Mouse (Mus musculus): ENCODE measurements around the gene Gm10190. TPM values are rescaled to one million over a fixed set of nuclear protein-coding genes. Genes with fewer than 3 reads are reported as not detected.
A peak's percentile ranks its signal among the peaks of the same experiment; 100 is the strongest.

The Gm10190 gene
- 2.0 and 2.2 TPM in 2 replicates for polyA plus RNA-seq (2014; fragmentation: Nextera tagmentation; extraction: Ambion mirVana)

DNA sequence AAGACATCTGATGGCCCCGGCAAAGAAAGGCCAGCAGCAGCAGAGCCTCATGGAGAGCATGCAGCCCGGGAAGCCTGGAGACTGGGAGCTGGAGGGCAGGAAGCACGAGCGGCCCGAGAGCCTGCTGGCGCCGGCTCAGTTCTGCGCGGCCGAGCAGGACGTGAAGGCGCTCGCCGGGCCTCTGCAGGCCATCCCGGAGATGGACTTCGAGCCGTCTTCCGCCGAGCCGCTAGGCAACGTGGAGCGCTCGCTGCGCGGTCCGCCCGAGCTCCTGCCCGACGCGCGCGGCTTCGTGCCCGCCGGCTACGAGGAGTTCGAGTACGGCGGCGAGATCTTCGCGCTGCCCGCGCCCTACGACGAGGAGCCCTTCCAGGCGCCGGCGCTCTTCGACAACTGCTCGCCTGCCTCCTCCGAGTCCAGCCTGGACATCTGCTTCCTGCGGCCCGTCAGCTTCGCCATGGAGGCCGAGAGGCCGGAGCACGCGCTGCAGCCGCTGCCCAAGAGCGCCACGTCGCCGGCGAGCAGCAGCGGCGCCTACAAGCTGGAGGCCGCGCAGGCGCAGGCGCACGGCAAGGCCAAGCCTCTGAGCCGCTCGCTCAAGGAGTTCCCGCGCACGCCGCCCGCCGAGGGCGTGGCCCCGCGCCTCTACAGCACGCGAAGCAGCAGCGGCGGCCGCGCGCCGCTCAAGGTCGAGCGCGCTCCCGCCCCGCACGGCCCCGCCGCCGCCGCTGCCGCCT lies at the start of gene Gm10190:
Gene Gm10190, minus strand, starts transcription at position 553 of the 737 bp plus-strand sequence.
- Histone ChIP-seq H3K4me2 (ENCODE audit: low read length) (peak within 1 kb of the TSS; percentile 65), H3K36me3 (ENCODE audit: control insufficient read depth, insufficient read depth, low read length) (no peaks in the 10 kb centered on the region), H3K27ac (ENCODE audit: low read depth) (peak within 1 kb of the TSS; percentile 57; the same call in 1 of the 2 replicates), H3K4me1 (replicated peaks; ENCODE audit: control insufficient read depth, insufficient read depth, low read length) (peaks cover 7% of the 10 kb centered on the region; the same call in 1 of the 2 replicates), H3K9me3 (ENCODE audit: control insufficient read depth, low read length) (0 out of 2 replicates have a peak, but pooled peaks cover 4% of the 10 kb centered on the region), H3K4me3 (ENCODE audit: low read depth, low read length) (peak within 1 kb of the TSS; percentile 41), H3K27me3 (replicated peaks; ENCODE audit: control insufficient read depth, insufficient read depth, low read length) (no peaks in the 10 kb centered on the region), H3K9ac (ENCODE audit: low read length) (peak within 1 kb of the TSS; percentile 77)
- ATAC-seq (replicated peaks; ENCODE audit: low FRiP score, low TSS enrichment, low read depth) (peak; percentile 98), DNase-seq (ENCODE audit: low spot score) (peak; percentile 87)
- WGBS, result 2% methylated on average over 95 of the region's 102 CpGs

DNA sequence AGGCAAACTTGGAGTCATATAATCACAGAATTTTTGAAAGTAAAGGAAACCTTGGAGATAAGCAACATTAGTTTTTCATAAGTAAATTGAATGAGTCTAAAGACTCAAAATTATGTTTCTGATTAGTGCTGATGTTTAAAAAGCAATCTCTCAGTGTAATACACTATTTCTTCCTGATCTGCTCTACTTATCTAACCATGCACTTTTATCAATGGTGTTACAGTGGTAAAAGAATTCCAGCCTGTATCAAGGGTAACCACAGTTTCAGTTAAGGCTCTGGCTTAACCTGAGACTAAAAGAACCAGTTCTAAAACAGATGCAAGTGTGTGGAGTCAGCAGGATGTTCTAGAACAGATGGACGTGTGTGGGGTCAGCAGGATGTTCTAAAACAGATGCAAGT lies 47.7 kb upstream of the Gm10190 start:
- ATAC-seq (replicated peaks; ENCODE audit: low FRiP score, low TSS enrichment, low read depth), result no peak

DNA sequence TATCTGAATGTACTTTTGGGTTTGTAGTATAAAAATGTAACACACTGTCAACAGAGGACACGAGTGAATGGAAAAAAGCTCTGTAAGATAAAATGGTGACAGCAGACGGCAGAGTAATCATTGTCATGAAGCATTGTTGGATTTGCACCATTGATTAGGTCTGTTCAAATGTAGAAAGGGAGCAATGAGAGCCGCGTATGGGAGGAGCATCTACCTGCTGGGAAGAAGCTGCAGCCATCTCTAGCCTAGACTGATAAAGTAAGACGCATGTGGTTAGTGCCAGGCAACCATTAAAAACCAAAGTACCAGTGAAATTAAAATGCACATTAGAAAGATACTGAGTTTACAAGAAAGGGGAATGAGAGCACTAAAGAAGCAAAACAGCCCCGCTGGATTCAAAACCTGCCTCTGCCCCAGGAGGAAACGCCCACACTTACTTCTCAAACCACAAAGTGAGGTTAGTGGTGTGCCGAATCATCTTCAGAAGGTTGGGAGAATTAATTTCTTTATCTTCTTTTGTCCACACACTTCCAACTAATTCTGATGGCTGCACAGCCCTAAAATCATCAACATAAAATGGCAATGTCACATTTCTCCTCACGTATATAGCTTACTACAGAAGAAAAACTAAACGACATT lies 45.4 kb upstream of the Gm10190 start:
- H3K4me3 ChIP-seq (ENCODE audit: low read depth, low read length), result no peak overlapping the region
- no peaks in the 10 kb centered on the region for H3K9me3 ChIP-seq (ENCODE audit: control insufficient read depth, low read length)
- ATAC-seq (replicated peaks; ENCODE audit: low FRiP score, low TSS enrichment, low read depth), result no peak
- no peaks in the 10 kb centered on the region for H3K27me3 ChIP-seq (replicated peaks; ENCODE audit: control insufficient read depth, insufficient read depth, low read length)
- H3K9ac ChIP-seq (ENCODE audit: low read length), result no peak overlapping the region
- H3K4me1 ChIP-seq (replicated peaks; ENCODE audit: control insufficient read depth, insufficient read depth, low read length), result no peaks in the 10 kb centered on the region
- 87% methylated on average over 10 of the region's 10 CpGs for WGBS
- no peak overlapping the region for H3K27ac ChIP-seq (ENCODE audit: low read depth)
- H3K4me2 ChIP-seq (ENCODE audit: low read length), result no peak overlapping the region
- H3K36me3 ChIP-seq (ENCODE audit: control insufficient read depth, insufficient read depth, low read length), result peaks cover 67% of the 10 kb centered on the region
- no peak for DNase-seq (ENCODE audit: low spot score)

More for the DNA sequence above, 47.7 kb upstream of the Gm10190 start:
- WGBS, result 90% methylated on average over 1 of the region's 1 CpGs
- H3K36me3 ChIP-seq (ENCODE audit: control insufficient read depth, insufficient read depth, low read length), result peaks cover 49% of the 10 kb centered on the region
- no peaks in the 10 kb centered on the region for H3K27me3 ChIP-seq (replicated peaks; ENCODE audit: control insufficient read depth, insufficient read depth, low read length)
- H3K9me3 ChIP-seq (ENCODE audit: control insufficient read depth, low read length), result no peaks in the 10 kb centered on the region
- DNase-seq (ENCODE audit: low spot score), result no peak
- H3K4me2 ChIP-seq (ENCODE audit: low read length), result no peak overlapping the region
- H3K9ac ChIP-seq (ENCODE audit: low read length), result no peak overlapping the region
- no peak overlapping the region for H3K27ac ChIP-seq (ENCODE audit: low read depth)
- no peak overlapping the region for H3K4me3 ChIP-seq (ENCODE audit: low read depth, low read length)
- no peaks in the 10 kb centered on the region for H3K4me1 ChIP-seq (replicated peaks; ENCODE audit: control insufficient read depth, insufficient read depth, low read length)

DNA sequence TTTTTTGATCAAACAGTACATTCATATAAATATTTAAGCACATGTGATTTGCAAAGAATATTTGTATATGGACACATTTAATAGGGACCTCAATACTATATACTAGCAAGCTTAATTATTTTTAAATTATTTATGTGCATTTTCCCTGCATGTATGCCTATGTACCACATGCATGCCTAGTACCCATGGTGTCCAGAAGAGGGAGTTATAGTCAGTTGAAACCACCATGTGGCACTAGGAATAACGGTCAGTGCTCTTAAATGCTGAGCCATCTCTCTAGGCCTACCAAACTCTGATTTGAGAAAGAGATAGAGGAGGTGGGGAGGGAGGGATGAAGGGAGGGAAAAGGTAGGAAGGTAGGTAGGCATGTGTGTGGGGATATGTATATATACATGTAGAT lies 37.8 kb upstream of the Gm10190 start:
- H3K27me3 ChIP-seq (replicated peaks; ENCODE audit: control insufficient read depth, insufficient read depth, low read length), result no peaks in the 10 kb centered on the region
- 59% methylated on average over 1 of the region's 1 CpGs for WGBS
- no peaks in the 10 kb centered on the region for H3K4me1 ChIP-seq (replicated peaks; ENCODE audit: control insufficient read depth, insufficient read depth, low read length)
- ATAC-seq (replicated peaks; ENCODE audit: low FRiP score, low TSS enrichment, low read depth) (no peak), DNase-seq (ENCODE audit: low spot score) (no peak)
- no peak overlapping the region for H3K4me3 ChIP-seq (ENCODE audit: low read depth, low read length)
- H3K9me3 ChIP-seq (ENCODE audit: control insufficient read depth, low read length), result no peaks in the 10 kb centered on the region
- no peak overlapping the region for H3K27ac ChIP-seq (ENCODE audit: low read depth)
- H3K36me3 ChIP-seq (ENCODE audit: control insufficient read depth, insufficient read depth, low read length), result peaks cover 87% of the 10 kb centered on the region
- H3K4me2 ChIP-seq (ENCODE audit: low read length), result no peak overlapping the region
- no peak overlapping the region for H3K9ac ChIP-seq (ENCODE audit: low read length)

DNA sequence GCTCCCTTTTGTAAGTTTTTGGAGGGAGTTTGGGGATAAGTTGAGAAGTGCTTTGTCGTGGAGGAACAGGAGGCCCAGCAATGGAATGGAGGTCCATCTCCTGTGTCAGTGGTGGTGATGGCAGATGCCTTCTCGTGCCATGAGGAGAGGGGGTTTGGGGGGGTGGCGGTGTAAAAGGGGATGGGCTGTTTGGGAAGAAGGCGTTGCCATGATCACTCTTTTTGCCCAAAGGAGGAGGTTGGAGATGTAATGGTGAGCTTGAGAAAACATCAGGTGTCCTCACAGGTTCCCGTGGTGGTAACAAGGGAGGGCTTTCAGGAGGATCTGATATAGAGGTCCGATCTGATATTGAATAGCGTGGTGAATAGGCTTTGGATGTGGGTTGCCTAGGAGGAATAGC lies 24.9 kb upstream of the Gm10190 start:
- H3K27me3 ChIP-seq (replicated peaks; ENCODE audit: control insufficient read depth, insufficient read depth, low read length), result no peaks in the 10 kb centered on the region
- H3K4me3 ChIP-seq (ENCODE audit: low read depth, low read length), result no peak overlapping the region
- H3K36me3 ChIP-seq (ENCODE audit: control insufficient read depth, insufficient read depth, low read length), result peaks cover 38% of the 10 kb centered on the region
- H3K9ac ChIP-seq (ENCODE audit: low read length), result no peak overlapping the region
- H3K4me2 ChIP-seq (ENCODE audit: low read length), result no peak overlapping the region
- H3K9me3 ChIP-seq (ENCODE audit: control insufficient read depth, low read length), result no peaks in the 10 kb centered on the region
- no peak for ATAC-seq (replicated peaks; ENCODE audit: low FRiP score, low TSS enrichment, low read depth)
- H3K27ac ChIP-seq (ENCODE audit: low read depth), result no peak overlapping the region
- H3K4me1 ChIP-seq (replicated peaks; ENCODE audit: control insufficient read depth, insufficient read depth, low read length), result no peaks in the 10 kb centered on the region
- WGBS, result 91% methylated on average over 7 of the region's 7 CpGs
- DNase-seq (ENCODE audit: low spot score), result no peak

DNA sequence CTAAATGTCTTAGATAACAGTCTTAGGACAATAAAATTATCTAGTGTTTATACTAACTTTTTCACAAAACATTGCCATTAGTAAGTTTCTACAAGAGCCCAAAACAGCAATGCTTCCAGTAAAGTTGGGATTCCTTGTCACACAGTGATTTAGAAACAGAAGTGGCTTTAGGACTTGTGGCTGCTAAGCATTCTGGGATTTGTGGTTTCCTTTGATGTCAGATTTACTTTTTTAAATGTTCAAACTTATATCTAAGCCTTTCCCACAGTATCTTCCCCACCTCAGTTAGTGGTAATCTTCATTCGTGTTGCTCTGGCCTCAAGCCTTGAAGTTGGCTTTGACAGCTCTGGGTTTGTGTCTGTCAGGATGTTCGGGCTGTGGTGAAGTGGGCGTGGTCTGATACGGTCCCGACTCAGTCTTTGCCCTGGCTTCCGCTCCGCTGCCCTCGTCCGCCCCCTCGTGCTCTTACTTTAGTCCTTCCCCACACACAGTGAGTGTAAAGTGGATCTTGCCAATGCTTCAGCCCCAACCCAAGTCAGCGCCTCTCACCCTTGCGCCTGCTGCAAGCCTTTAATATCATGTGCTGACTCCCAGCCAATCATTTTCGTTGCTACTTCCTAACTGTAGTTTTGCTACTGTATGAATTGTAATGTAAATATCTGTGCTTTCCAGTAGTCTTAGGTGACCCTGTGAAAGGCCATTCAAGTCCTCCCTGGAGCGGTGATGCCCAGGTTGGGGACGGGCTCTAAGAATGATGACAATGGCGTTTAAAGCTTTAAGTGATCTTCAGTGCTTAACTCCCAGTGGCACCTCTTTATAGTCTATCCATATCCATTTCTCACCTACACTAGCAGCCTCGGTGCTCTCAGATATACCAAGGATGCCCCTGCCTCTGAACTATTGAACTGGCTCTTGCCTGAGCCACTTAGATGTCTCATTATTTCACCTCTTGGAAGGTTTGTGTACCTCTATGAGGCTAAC lies 18.4 kb upstream of the Gm10190 start:
- Histone ChIP-seq H3K36me3 (ENCODE audit: control insufficient read depth, insufficient read depth, low read length) (no peaks in the 10 kb centered on the region), H3K27me3 (replicated peaks; ENCODE audit: control insufficient read depth, insufficient read depth, low read length) (no peaks in the 10 kb centered on the region), H3K4me3 (ENCODE audit: low read depth, low read length) (peak overlapping the region; percentile 40), H3K4me2 (ENCODE audit: low read length) (peak overlapping the region; percentile 66), H3K9me3 (ENCODE audit: control insufficient read depth, low read length) (no peaks in the 10 kb centered on the region), H3K9ac (ENCODE audit: low read length) (peak overlapping the region; percentile 14), H3K27ac (ENCODE audit: low read depth) (no peak overlapping the region), H3K4me1 (replicated peaks; ENCODE audit: control insufficient read depth, insufficient read depth, low read length) (no peaks in the 10 kb centered on the region)
- peak; percentile 72 for DNase-seq (ENCODE audit: low spot score)
- ATAC-seq (replicated peaks; ENCODE audit: low FRiP score, low TSS enrichment, low read depth), result peak; percentile 81
- WGBS, result 14% methylated on average over 17 of the region's 17 CpGs

DNA sequence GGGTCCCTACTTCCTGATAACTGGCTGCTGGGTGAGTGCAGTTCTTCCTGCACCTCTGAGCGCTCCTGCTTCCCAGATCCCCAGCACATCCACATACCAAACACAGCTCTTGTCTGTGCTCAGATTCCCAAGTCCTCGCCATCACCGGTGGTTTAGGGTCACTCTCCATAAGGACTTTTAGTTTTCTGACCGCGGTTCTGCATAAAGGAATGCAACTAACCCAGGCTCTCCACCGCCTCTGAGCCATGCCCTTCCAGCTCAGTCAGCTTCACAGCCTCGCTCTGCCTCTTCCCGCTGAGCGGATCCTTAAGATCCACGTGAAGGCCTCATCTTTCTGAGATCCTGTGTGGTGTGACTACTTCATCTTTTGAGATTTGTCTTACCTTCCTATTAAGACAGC lies 16.7 kb upstream of the Gm10190 start:
- DNase-seq (ENCODE audit: low spot score), result no peak
- WGBS, result 67% methylated on average over 10 of the region's 10 CpGs
- Histone ChIP-seq H3K4me1 (replicated peaks; ENCODE audit: control insufficient read depth, insufficient read depth, low read length) (no peaks in the 10 kb centered on the region), H3K27ac (ENCODE audit: low read depth) (no peak overlapping the region), H3K36me3 (ENCODE audit: control insufficient read depth, insufficient read depth, low read length) (no peaks in the 10 kb centered on the region), H3K9me3 (ENCODE audit: control insufficient read depth, low read length) (no peaks in the 10 kb centered on the region), H3K4me3 (ENCODE audit: low read depth, low read length) (no peak overlapping the region), H3K4me2 (ENCODE audit: low read length) (no peak overlapping the region), H3K9ac (ENCODE audit: low read length) (no peak overlapping the region), H3K27me3 (replicated peaks; ENCODE audit: control insufficient read depth, insufficient read depth, low read length) (no peaks in the 10 kb centered on the region)
- no peak for ATAC-seq (replicated peaks; ENCODE audit: low FRiP score, low TSS enrichment, low read depth)

DNA sequence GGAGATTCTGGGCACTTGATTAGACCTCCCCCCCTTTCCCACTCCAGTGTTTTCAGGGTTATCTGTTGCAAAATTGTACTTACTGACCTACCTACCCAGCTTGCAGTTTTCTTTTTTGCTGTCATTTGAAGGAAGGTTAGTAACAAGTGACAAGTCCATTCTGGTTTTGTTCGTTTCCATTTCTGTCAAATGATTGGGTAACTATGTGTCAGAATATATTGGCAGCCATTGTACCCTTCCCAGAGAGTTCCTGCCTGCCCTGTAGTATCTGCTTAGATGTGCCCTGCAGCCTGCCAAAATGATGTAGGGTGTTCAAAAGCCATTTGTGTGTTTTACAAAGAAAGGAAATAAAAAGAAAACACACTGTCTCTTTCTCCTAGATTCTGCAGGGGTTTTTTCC lies 12.3 kb upstream of the Gm10190 start:
- no peak overlapping the region for H3K27ac ChIP-seq (ENCODE audit: low read depth)
- DNase-seq (ENCODE audit: low spot score), result no peak
- WGBS, result 64% methylated on average over 1 of the region's 1 CpGs
- H3K4me3 ChIP-seq (ENCODE audit: low read depth, low read length), result no peak overlapping the region
- no peaks in the 10 kb centered on the region for H3K4me1 ChIP-seq (replicated peaks; ENCODE audit: control insufficient read depth, insufficient read depth, low read length)
- H3K9ac ChIP-seq (ENCODE audit: low read length), result no peak overlapping the region
- H3K9me3 ChIP-seq (ENCODE audit: control insufficient read depth, low read length), result no peaks in the 10 kb centered on the region
- no peaks in the 10 kb centered on the region for H3K27me3 ChIP-seq (replicated peaks; ENCODE audit: control insufficient read depth, insufficient read depth, low read length)
- ATAC-seq (replicated peaks; ENCODE audit: low FRiP score, low TSS enrichment, low read depth), result no peak
- H3K4me2 ChIP-seq (ENCODE audit: low read length), result no peak overlapping the region
- H3K36me3 ChIP-seq (ENCODE audit: control insufficient read depth, insufficient read depth, low read length), result no peaks in the 10 kb centered on the region

Data from intestine, embryonic 14.5 days (tissue).